Mouse (Mus musculus) liver, embryonic 14.5 days (tissue): ENCODE data around the gene Dnm3.

Experiments
- CTCF ChIP-seq: IDR thresholded peaks from 2 replicates; pipeline ENCODE4 v1.5.1; 2016; ENCODE audit warnings: antibody characterized with exemption, low read depth, control low read depth
- EP300 ChIP-seq: IDR thresholded peaks from 2 replicates; pipeline ENCODE4 v1.6.1; 2016; ENCODE audit warnings: antibody characterized with exemption, low read depth

DNA sequence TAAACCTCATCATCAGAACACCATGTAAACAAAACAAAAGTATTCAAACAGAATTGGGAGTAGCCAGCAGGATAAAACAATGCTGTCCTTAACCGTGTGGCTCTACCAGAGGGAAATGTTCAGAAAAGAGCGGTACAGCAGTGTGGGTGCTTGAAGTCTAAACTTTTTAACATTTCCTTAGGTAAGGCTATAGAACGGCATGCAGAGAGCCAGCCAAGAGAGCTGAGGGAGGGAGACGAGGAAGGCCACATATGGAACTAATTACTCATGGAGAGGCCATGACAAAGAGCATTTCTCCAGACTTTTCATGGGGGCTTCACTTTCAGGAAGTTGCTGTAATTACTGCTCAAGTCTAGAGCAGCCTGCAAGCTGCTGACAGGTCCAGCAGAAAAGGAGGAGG is 261.2 kb downstream of the Dnm3 start:
- TF ChIP-seq CTCF = no peak
- TF ChIP-seq EP300 = no peak
